Mouse (Mus musculus): Measurements from ENCODE around the gene Ptma.
A peak's percentile ranks its signal among the peaks of the same experiment; 100 is the strongest.
"Not testable (repeated sequence)": the region's sequence is repeated elsewhere in the genome, so short reads cannot be mapped to it uniquely, and the experiment has no call there.

Ptma gene

DNA sequence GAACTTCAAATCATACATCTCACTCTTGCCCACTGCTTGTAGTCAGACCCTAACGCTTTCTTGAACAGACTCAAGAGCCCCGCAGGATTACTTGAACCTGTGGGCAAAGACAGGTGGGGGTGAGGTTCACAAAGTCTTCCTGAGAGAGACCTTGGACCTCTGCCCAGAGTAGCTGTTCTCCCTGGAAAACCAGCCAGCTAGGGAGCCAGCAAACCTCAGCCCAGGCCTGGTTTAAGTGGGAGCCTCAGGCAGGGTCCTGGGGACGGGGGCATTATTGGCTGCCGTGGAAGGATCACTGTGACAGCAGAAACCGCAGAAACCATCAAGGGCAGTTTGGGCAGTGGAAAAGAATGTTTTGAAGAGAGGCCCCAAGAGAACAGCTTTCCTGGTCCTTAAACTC lies 29.2 kb upstream of the Ptma start:
- DNase-seq = peak; percentile 77

DNA sequence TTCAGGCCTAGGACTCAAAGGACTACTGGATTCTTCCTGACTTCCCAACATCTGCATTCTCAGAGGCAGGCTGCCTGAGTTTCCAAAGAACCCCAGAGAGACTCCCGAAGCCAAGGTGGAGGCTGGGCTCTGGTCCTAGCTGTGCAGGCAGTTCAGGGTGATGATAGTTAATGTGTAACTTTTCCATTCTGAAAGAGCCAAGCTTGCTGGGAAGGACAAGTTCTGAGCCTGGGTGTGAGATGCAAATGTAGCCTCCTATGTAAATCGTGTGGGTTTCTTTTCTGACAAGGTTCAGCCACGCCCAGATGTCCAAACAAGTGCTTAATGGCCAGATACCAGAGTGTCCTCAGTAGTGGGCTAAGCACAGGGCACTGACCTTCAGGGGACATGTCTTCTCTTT lies 28.5 kb upstream of the Ptma start:
- peak; percentile 69 for DNase-seq

DNA sequence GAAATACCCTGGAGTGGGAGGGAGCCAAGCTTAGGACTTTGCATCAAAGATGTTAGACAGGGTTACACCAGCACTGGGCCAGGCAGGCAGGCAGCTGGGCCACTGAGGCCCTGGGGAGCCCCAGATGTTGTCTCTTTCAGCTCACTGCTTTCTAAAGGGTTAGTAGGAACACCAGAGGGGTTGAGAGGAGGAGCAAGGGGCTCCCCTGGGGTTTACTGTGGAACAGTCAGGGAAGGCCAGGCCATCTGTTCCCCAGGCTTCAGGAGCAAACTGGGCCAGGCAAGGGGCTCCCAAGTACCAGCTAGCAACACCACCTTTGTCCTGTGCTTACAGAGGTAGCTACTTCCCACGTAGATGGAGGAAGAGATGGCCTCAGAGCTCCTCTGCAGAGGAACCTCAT lies 27.9 kb upstream of the Ptma start:
- no peak for DNase-seq

DNA sequence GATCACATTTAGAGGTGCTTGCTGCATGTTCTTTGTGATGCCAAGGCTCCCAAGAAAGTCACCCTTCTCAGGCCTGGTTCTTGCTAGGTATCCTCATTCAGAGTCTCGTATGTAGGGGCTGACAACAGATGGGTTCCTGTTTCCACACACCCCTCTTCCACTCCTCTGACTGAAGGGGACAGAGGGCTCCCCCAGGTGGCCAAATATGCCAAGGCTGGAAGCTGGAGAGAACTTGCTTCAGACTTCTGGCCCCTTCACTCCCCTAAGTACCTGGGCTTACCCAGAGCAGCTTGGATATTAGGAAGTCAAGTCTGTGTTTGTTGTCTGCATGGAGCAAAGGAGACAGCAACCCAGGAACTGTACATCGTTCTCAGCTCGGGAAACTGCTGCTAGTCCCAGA lies 26.6 kb upstream of the Ptma start:
- DNase-seq = peak; percentile 90

DNA sequence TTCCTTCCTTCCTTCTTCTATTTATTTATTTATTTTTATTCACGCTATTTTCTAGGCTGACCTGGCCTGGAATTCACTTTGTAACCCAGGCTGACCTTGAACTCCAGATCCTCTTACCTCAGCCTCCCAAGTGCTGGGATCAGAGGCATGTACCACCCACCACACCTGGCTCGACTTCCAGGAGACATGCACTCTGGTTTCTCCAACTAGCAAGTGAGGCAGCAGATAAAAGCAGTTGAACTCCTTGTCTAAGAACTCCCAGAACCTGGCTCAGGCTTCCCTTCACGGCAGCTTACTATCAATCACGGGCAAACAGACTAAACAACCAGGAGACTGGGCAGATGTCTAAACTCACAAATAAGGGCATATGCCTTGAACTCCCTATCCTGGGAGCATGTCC lies 25.8 kb upstream of the Ptma start:
- DNase-seq = no peak

DNA sequence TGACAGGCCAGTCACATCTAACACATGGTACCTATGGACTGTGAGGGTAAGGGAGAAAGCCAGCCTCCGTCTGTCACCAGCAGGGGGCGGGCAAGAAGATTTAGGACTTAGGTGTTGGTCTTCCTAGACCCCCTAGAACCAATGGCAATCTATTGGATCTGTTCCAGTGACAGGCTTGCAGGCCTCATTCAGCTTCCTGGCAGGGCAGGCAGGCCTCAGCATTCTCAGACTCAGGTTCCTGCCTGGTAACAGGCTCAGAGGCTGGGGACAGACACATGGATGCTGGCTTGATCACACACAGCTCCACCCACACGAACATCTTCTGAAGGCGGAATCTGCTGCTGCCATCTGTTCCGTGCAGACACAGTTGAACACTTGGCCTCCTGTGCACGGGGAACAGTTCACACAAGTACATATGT lies 25.4 kb upstream of the Ptma start:
- peak; percentile 77 for DNase-seq

DNA sequence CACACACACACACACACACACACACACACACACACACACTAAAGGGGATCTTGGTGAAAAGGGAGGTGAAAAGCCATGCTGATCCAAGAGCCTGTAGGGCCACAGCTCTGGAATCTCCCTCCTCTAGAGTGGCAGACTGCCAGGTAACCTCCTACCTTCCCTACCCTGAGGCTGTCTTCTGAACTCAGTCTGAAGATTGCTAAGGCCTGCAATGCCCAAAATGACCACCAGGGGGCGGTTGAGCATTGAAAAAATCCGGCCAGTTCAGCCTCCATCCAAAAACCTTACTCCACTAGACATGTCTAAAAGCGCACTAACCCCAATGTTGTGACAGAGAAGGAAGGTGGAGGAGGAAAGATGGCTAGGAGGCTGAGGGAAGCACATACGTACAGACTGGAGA lies 25.0 kb upstream of the Ptma start:
- peak; percentile 96 for DNase-seq

DNA sequence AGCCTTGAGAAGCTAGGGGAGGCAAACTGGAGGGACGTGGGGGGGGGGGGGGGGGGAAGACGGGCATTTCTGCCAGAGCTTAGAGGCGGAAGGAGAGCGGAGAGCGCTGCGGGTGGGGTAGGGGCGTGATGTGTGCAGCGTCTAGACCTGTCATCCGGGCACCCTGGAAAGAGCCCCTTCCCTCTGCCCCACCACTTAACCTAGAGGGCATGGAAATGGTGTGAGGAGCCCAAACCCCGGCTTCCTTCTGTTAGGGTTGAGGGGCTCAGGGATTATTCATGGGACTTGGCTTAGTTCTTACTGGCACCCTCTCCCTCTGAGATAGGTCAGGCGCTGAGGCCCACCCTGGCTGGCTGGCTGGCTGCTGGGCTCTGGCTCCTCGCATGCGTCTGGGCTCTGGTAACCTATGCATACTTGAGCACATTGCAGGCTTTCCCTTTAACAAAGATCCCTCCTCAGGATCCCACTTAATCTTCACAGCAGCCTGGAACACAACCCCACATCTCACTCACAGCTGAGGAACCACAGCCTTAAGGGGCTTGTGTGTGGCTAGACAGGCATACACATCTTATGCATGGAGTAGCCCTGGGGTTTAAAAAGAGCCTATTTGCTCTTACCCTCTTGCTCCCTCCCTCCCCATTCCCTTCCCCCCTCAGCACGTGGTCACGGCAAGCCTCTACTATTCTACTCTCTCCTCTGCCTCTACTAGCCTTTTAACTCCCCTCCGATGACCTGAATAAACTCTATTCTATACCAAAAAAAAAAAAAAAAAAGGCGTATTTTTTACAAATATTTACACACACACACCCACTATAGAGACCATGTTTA lies 24.1 kb upstream of the Ptma start:
- peak; percentile 26 for DNase-seq

DNA sequence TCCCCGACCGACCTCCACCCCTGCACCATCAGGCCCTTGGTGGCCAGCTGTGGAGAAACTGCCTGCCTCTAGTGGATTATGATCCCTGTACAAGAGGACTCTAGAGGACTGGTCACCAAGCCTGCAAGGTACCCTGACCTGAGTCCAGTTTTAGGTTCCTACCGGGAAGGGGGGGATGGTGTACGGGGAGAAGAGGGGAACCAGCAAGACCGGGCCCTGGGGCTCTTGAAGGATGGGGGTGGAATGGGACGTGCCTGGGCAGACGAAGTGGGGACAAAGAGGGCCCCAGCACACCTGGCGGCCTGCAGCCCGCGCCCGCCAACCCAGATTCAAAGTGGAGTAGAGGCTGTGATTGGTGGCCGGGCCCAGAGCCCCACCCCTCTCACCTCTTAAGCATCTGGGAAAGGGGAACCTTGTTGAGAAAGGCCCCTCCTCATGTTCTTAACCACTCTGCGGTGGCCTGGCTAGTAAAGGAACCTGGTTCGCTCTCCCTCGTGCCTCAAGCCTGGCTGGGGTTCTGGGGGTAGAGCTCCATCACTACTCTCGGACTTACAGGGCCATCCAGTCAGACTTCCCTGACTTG lies 23.3 kb upstream of the Ptma start:
- peak; percentile 63 for DNase-seq

DNA sequence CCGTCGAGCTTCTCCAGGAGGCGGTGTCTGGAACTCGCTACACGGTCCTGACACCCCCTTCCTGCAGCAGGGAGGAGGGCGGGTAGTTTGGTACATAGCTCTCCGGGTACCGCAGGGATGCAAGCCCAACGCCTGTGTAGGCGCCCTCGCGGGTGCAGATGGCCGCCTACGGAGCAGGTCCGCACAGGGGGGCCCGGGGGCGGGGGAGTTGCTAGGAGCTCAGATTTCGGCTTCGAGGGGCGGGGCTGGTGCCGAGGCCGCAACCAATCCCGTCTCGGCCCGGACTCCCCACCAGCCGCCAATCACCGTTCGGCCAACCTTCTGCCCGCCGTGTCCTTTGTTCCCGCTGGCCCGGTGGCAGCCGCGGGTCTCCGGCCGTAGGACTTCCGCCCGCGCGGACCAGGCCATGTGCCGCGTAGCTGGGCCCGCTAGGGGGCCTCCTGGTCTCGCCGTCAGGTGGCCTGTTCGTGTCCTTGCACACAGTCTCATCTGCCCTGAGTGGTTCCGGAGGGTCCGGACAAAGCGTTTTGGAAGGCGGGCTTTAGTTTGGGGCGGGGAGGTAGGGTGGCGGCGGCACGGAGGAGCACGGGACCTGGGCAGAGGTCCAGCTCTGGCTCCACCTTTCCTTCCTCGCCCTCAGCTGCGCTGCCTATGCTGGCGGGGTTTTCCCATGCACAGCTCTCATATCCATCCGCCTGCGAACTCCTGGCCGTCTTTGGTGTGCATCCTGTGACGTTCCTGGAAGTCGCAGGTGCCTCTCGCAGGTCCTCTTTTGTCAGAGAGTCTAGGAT lies 22.4 kb upstream of the Ptma start:
- peak; percentile 99 for DNase-seq

DNA sequence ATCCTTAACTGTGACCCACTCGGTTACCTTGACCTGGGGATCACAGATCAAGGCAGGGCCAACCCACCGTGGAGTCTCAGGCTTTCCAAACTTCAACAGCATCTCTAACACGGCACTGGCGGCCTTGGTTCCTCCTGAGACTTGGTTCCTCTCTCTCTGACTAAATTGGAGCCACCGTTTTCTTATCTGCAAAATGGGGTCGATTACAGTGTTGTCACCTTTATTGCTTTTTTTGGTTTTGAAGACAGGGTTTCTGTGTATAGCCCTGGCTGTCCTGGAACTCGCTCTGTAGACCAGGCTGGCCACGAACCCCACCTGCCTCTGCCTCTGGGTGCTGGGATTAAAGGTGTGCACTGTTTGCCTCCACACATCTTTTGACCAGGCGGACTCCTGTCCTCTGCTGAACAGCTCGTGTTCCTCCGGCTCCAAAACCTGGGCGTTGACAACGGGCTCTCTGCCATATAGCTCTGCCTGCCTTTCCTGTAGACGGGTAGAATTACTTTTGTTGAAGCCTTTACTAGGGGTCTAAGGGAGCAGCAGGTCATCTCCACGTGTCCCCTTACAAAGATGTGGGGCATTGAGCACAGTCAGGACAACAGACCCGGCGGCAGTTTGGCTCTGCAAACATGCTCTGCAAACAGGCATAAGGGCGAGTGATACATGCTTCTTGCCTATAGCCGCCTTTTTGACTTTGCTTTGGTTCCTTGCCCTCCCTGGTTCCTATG lies 21.7 kb upstream of the Ptma start:
- DNase-seq = peak; percentile 48

DNA sequence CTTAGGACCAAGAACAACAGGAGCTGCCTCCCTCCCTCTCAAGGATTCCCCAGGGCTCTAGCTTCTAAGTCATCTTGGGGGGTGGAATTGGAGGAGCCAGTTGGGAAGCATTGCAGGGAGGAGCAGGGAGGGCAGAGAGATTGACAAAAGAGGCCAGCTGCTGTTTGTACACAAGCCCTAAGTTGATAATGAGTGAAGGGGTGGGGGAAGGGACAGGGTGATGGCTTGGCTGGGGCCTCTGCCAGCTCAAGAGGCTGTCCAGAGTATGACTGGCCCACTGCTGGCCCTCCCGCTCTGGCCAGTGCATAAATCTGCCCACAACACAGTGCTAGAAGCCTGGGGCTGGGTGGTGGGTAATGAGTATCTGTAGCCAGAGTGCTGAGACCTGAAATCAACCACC lies 21.1 kb upstream of the Ptma start:
- DNase-seq = peak; percentile 70

DNA sequence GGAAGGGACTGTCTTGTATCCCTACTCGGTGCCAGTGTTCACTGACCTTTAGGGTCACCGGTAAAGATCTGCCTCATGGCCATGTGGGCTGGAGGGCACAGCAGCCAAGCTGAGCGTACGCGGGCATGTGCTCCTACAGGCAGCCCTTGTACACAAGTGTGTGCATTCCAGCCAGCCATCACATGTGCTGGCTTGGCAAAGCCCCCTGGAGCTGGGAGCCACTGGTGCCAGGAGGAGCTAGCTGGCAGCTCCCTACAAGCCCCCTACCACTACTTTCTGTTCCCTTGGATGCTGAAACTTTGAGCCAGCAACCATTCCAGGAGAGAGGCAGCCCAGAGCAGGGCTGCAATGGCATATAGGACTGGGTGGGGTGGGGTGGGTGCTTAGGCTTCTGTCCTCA lies 20.1 kb upstream of the Ptma start:
- DNase-seq = no peak

DNA sequence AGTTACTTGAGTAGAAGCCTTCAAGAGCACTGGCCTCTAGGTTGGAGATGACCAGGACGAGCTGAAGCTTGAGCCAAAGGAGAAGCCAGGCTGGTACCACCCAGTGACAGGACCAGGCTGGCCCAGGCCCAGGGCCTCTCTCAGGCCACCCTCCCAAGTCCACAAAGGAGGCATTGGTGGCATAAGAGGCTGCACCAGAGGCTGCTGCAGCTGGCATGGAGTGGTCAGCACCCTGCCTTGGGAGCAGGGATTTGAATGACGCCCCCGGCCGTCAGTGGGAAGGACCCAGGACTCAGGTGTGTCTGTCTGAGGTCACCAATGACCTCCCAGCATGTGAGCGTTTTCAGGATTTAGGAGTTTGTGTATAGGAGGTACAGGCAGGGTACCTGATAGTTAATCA lies 18.7 kb upstream of the Ptma start:
- no peak for DNase-seq

DNA sequence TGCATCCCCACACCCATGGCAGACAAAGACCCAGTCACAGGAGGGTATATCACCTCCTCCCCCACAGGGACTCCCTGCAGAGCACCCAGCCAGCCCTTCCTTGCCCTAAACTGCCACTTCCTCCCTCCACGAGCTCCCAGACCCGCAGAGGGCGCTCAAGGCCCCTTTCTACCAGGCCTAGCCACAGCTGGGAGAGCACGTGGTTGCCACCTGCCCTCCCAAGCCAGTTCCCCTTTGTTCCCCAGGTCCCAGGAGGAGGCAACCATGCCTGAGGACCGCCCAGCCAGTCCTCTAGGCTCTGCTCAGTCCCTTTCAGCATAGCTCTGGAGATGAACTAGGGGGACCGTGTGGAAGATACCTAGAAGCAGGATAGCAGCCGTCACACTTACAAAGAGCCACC lies 17.1 kb upstream of the Ptma start:
- peak; percentile 92 for DNase-seq

DNA sequence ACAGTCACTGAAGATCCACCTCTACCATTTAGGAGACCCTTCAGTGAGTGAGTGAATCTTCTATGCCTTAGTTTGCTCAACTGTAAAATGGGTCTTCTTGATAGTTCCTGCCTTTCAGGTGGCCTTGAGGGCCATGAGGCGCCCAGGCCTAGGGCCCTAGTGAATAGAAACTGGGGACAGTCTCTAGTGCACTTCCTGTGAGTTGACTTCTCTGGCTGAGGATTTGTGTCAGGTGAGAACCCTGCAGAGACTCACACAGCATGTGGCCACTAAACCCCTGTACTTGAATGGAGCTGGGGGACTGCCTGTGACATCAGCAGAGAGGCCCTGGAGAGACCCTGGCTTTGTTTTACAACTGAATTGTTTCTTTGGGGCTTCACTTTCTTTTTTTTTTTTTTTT lies 16.3 kb upstream of the Ptma start:
- no peak for DNase-seq

DNA sequence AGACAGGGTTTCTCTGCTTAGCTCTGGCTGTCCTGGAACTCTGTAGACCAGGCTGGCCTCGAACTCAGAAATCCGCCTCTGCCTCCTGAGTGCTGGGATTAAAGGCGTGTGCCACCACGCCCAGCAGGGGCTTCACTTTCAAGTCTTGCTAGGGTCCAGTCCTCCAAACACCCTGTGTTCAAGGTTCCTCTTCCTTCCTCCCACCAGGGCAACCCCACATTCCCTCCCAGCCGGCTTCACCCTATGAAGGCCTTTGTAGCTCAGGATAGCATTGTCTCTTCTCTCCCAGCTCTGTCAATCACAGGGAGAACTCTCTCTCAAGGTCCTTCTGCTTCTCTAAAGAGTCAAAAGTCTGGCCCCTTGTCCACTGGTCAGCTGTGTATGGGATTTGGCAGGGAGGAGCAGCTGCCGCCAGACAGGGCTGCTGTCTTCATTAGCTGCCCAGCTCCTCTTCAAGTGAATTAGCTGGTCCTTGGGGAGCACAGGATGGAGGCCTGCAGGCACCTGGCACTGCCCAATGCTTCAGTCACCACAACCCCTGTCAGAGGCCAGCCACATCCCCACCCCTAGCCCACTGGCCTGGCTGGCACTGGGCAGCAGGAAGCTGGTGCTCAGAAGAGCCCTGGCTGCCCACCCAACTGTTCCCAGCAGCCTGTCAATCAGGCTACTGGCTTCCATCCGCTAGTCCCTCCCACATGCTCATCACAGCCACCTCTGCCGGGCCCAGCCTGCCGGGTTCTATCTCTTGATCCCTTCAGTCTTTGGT lies 15.7 kb upstream of the Ptma start:
- DNase-seq = no peak

DNA sequence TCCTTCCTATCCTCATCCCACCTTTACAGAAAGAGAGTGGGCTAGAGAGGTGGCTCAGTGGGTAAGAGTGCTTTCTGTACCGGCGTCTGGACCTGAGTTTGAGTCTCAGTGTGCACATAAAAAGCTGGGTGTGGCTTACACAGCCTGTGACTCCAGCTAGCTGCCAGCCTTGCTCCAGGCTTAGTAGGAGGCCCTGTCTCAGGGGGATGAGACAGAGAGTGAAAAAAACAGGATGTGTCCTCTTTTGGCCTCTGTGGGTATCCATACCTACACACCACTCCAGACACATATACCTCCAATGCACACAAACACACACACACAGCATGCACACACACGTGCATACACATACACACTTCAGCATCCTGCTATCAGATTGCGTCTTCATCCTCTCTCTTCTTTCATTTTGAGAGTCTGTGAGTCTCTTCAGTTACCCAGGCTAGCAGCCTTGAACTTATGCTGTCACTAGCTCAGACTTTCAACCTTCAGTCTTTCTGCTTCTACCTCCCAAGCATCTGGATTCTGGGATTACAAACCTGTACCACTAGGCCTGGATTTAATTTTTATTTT lies 14.3 kb upstream of the Ptma start:
- no peak for DNase-seq

DNA sequence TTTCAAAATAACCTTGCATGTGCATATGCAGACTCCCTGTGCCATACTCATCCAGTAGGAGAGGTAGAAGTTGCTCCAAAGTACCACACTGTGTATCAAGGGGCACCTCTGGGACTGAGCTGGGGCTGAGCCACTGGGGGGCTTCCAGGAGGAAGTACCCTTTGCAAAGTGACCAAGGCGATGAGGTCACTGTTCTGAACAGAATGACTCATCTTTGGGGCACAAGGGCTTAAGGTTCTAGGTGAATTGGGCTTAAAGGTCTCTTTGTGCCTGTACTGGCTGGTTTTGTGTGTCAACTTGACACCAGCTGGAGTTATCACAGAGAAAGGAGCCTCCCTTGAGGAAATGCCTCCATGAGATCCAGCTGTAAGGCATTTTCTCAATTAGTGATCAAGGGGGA lies 13.5 kb upstream of the Ptma start:
- DNase-seq = not testable (repeated sequence)

DNA sequence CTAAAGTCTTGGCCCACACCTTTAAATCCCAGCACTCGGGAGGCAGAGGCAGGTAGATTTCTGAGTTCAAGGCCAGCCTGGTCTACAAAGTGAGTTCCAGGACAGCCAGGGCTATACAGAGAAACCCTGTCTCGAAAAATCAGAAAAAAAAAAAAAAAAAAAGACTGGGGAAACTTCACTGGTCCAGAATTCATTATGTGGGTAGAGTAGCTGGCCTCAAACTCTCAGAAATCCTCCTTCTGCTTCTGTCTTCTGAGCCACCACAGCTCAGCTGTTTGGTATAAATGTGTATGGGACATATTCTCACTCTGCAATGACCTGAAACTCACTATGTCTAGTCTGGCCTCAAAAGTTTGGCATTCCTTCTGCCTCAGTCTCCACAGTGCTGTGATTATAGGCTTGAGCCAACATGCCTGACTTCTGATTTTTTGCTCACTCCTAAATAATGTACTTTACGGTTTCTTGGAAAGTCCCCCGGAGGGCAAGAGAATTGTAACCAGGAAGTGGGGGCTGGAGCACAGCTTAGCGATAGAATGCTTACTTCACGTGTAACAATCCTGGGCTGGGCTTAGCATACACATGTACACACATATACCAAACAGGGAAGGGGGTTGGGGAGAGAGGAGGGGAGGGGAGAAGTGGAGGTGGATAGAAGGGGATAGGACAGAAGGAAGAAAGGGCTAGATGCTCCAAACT lies 10.7 kb upstream of the Ptma start:
- DNase-seq = no peak

DNA sequence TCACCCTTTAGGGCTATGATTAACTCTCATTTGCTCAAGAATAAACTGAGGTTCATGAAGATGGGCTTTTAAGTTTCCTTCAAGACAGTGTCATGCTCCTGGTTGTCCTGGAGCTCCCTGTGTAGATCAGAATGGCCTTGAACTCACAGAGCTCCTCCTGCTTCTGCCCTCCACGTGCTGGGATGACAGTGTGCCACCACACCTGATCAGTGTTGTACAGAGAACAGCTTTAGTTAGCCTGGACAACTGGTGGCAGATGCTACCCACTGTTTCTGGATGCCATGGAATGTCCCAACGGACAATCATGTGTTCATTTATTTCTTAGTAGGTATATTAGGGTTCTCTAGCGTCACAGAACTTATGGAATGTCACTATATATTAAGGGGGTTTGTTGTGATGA lies 9.4 kb upstream of the Ptma start:
- DNase-seq = no peak

DNA sequence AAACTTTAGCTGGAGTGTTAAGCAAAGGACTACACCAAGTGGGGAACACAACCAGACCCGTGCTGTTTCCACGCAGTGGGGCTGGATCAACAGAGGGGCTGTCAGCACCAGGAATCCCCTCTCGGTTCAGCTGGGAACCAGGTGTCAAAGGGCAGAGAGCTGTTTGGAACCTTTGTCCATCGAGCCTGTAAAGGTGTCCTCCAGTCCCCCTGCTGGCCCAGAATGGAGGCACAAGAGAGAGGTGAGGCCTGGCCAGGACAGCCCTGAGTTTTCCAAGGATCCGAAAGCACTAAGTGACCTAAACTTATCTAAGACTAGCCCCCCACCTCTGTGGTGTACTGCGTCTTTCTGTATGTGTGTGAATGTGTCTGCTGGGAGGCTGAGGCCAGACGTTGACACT lies 6.2 kb upstream of the Ptma start:
- DNase-seq = peak; percentile 83

All from kidney, postnatal 10 days (tissue).